Mouse (Mus musculus) adrenal gland, postnatal 36 days (tissue): Measurements from ENCODE around the gene Hoxc8. TPM values are rescaled to one million over a fixed set of nuclear protein-coding genes. Genes with fewer than 3 reads are reported as not detected.
A peak's percentile ranks its signal among the peaks of the same experiment; 100 is the strongest.

Source experiments
- DNase-seq, 2 experiments: peaks; one replicate each; pipeline ENCODE4 v3.0.0; 2021; ENCODE audit warnings: mixed read lengths in 1 of 2
- total RNA-seq, 2 experiments: library from RNA; stranded (reverse); gene quantifications; 2 replicates each; pipeline ENCODE4 v1.2.3; 2021

The Hoxc8 gene
- total RNA-seq, 2 experiments from 2014 or later, result 25.4 to 29.5 TPM

DNA sequence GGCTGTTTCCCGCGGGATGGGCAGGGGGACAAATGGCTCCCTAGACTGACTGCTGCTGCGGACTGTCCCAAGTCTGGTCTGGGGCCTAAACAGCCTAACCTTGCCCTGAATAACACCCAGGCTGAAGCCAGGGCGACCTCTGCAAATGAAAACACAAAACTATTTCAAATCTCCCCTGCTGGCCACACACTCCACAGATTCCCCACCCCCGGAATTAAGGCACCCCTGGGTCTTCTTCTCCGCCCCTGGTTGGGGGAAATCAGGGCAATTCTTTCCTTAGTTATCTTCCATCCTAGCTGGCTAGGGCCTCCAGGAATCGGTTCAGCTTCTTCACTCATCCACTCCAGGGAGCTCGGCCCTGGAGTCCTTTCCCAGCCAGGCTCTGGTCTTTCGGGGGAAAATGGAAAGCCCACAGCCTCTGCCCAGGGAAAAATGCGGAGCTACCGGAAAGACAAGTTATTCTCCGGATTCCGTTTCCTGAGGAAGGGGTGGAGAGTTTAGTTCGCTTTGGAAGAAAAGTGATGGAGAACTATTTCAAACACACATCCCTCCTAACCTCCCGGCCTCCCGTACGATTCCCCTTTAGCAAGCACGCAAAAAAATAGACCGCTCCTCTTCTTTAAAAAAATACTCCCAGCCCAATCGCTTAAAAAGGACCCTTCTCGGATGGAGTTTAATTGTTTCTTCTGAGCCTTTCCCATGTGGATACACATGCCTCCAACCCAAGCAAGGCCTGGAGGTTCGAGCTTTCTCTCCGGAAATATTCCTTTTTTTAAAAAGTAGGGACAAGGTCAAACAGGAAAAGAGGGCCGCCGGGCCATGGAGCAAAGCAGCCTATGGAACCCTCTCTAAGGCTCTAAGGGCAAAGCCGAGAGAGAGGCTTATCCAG, 25.2 kb upstream of the Hoxc8 start:
- DNase-seq, result no peak

DNA sequence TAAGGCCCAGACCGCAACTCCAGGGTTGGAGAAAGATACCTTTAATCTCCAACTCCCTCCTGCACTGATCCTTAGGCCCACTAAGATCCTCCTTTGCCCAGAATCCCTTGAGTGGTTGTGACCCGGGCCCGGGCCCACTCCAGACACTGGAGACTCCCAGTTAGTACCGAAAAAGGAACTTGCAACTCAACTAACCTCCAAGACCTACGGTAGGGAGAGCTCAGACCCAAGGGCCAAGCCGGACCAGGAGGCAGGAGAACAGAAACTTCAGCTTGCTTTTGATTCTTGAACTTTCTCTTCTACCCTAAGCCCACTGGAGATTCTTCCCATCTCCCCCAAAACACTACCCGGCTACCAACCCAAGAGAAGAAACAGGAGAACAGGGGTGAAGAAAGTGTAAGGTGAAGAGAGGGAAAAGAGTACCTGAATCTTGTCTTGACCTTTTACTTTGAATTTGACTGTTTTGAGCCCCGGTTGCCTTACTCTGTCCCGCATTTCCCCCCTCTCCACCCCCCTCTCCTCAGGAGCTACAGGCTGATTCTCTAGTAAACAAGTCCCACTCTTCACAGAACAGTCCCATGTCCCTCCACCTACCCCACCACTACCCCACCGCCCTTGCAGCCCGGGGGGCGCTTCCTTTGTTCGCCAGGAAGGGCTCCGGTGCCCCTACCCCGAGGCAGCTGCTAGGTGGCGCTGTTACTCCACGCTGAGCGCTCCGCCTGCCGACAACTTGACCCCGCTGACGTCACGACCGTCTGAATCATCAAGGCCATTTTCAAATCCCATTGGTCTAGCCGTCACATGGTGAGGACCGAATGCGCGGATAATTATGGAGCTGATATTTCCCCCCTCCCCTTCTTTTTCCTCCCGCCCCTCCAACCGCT, 24.3 kb upstream of the Hoxc8 start:
- DNase-seq, result peak; percentile 89 to 91

DNA sequence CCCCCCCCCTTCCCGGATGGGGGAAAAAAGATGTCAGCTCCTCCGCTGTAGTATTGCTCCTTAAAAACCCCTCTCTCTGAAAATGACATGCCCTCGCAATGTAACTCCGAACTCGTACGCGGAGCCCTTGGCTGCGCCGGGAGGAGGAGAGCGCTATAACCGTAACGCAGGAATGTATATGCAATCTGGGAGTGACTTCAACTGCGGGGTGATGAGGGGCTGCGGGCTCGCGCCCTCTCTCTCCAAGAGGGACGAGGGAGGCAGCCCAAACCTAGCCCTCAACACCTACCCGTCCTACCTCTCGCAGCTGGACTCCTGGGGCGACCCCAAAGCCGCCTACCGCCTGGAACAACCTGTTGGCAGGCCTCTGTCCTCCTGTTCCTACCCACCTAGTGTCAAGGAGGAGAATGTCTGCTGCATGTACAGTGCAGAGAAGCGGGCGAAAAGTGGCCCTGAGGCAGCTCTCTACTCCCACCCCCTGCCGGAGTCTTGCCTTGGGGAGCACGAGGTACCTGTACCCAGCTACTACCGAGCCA, 23.6 kb upstream of the Hoxc8 start, which contains the start of gene Hoxc10:
Gene Hoxc10, plus strand, starts transcription at position 21 of the 536 bp plus-strand sequence.
- no peak for DNase-seq

DNA sequence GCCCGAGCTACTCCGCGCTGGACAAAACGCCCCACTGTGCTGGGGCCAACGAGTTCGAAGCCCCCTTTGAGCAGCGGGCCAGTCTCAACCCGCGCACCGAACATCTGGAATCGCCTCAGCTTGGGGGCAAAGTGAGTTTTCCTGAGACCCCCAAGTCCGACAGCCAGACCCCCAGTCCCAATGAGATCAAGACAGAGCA, 23.2 kb upstream of the Hoxc8 start, which contains the start of gene Hoxc5:
Gene Hoxc5, plus strand, starts transcription at position 132 of the 199 bp plus-strand sequence.
- no peak for DNase-seq

DNA sequence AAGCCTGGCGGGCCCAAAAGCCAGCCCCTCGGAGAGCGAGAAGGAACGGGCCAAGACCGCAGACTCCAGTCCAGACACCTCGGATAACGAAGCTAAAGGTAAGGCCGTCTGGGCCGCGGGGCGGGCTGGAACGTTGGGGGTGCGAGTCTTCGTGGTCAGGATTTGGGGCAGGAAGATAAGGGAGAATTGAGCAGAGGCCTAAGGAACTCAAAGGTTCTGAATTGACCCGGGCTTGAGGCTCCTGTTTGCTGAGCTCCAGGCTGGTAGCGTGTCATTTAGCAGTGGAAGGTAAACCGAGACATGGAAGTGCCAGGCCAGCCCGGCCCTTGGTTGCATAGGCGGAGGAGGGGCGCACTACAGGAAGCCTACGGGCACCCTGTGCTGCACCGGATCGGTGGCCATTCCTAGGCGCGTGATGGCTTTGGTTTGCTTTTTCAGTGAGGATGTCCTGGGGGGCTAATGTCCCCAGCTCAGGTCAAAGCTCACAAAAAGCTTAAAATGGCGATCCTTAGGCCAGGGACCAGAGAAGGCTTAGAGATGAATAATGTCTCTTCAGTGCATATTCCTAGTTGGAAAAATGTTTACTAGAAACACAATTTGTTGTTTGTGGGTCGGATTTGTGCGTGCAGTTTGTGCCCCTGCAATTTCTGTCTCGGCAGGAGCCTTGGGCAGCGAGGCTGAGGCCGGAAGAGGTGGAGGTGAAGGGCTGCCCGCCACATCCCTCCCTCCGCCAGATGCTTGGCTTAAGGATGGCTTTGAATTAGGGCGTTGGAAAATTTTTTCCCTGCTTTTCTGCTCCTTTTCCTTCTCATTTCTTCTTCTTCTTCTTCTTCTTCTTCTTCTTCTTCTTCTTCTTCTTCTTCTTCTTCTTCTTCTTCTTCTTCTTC, 22.7 kb upstream of the Hoxc8 start:
- DNase-seq, result no peak

DNA sequence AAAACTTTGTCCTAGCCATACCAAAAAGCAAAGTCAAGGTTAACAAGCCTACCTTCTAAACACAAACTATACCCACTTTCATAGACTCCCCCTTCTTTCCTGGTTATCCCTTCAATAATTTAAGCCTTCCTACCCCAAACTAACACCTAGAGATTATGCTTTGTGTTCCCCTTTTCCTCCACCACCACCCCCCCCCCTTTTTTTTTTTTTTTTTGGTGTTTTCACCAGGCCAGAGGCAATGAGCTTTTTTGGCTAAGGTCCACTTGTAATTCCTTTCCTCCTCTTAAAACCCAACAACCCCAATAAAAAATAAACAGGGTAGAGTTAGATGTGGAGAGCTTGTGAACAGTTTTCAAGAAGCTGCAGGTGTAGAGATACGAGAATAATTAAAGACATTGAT, 21.1 kb upstream of the Hoxc8 start:
- no peak for DNase-seq

DNA sequence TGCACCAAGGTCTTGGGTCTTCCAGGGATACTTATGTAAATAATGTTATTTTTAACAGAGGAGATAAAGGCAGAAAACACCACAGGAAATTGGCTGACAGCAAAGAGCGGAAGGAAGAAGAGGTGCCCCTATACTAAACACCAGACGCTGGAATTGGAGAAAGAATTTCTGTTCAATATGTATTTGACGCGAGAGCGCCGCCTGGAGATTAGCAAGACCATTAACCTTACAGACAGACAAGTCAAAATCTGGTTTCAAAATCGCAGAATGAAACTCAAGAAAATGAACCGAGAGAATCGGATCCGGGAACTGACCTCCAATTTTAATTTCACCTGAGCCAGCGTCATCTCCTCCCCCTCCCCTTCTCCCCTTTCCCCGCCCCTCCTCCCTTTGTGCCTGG, 19.7 kb upstream of the Hoxc8 start:
- no peak for DNase-seq

DNA sequence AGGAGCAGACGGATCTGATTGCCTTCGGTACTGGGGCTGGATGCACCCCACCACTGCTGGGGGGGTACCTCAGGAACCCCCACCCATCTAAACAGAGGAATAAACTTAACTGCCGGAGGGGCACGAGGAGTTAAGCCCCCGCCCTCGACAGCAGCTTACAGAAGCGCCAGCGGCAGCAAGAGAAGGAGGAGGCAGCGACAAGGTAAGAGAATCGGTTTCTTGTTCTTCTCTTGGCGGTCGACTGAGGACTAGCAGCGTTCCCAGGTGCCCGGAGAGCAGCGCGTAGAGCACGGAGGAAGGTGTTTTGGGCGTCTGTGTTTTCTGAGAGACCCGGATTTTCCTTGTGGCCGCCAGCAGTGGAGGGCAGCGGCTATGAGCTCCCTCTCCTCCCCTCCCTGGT, 18.2 kb upstream of the Hoxc8 start:
- DNase-seq, result no peak

DNA sequence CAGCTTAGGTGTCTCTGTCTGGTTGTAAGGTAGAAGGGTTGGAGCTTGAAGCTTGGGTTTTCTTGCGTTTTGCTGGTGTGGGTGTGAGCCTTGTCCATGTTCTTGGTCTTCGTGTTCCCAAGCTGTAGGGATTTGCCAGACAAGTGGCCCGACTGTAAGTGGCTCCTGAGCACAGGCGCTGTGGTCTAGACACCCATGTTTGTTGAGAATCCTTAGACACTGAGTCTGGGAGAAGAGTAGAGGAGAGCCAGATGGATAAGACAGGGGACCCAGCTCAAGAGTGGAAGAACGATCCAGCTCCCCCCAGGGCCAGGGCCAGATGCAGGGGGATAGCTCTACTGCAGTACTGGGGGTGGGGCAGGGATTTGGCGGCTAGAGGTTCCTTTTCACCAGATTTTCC, 17.7 kb upstream of the Hoxc8 start:
- DNase-seq, result no peak

DNA sequence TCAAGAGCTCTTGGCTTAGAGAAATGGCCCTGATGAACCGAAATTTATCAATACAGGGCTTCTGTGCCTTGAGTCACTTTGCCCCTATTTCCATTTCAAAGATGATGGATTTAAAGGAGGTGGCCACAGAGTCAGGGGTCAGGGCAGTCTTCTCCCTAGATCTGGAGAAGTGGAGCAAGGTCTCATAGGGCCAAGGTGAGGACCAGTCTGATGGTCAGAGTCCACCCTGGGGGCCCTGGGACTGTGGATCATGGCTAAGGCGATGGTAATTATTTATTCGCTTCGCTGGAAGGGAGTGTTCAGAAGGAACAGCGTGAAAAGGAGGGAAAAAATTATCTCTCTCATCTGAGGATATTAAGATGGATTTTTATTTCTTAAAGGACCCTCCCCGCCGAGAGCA, 15.4 kb upstream of the Hoxc8 start:
- no peak for DNase-seq

DNA sequence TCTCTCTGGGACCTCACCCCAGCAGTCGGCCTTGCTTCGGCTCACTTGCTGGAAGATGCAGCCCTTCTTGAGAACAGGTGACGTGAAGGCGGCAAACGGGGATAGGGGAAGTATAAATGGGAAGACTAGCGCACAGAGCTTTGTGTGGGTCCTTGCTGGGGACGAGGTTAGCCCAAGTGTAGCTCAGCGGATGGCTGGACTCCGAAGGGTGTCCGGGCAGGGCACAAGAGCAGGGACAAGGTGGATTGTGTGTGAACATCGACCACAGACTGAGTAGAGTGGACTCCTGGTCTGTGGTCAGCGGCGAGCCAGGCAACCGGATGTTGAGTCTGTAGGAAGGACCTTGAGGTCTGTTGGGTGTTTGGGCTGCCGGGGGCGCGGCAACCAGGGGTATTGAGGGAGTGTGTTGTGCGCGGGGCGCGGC, 14.7 kb upstream of the Hoxc8 start:
- no peak for DNase-seq

DNA sequence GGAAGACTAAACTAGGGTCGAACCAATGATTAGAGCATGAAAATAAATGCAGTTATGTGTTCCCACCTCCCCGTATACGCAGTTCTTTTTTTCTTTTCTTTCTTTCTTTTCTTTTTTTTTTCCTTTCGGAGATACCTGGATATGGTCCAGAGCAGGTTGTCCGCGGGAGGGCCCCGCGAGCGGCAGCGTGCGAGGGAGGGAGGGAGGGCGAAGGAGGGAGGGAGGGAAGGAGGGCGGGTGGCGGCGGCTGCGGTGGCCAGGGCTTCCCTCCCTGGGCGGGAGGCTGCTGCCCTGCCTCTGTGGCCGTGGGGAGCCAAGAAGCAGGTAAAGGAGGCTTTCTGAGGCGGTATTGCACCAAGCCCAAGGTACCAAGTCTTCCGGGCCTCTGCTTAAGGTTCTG, 14.2 kb upstream of the Hoxc8 start, which contains the start of gene Hoxc9:
Gene Hoxc9, plus strand, starts transcription at position 269 of the 400 bp plus-strand sequence.
- no peak for DNase-seq

DNA sequence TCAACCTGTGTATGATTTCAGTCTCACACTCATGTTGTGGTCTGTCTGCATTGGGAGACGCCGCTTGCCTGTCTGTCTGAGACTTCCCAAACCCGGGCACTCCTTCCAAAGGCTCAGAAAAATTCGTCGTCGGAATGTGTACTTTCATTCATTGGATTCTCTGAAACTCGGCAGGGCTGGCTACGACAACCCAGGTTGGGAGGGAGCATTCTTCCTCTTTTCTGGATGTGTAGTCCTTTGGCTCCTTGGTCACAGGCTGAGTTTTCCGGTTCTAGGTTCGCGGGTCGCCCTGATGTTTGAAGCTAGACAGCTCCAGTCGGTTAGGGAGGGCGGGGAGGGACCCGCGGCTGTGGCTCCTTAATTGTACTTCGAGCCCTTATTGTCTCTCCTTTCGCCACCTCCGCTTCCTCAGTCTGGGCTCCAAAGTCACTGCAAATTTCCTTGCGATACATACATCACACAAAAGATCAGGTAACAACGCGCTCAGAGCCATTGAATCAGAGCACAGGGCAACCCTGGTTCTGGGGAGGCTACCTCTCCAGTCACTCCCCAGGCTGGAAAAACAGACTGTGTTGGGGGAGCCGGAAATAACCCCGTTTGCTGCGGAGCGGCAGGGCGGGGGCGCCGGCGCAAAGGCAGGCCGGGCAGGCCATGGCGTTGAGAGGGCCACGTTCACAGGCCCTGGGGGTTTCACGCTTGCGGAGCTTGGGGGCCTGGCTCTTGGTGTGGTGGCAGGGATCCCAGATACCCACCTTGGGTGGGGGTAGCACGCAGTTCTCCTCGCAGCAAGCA, 13.6 kb upstream of the Hoxc8 start:
- no peak for DNase-seq

DNA sequence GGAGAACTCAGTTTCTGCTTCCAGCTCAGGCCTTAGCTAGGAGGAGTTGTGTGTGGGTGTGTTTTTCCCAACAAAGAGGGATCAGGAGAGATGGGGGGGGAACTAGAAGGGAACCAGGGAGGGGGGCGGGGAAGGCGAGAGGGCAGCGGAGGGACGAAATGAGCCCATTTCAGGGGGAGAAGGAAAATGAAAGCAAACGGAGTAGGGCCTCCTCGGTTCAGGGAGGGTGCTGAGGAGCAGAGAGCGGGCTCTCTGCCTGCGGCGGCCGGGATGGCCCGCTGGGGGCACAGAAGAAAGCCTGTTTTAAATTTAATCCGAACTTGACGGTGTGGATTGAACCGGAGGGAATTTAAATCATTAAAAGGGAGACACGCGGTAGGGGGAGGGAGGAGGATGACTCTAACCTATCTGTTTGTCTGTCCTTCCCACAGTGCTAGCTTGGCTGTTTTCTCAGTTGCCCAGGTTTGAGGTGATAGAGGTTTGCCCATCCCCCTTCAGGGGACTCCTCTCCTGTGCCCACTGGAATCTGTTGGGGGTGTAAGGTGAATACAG, 12.9 kb upstream of the Hoxc8 start:
- DNase-seq, result no peak

DNA sequence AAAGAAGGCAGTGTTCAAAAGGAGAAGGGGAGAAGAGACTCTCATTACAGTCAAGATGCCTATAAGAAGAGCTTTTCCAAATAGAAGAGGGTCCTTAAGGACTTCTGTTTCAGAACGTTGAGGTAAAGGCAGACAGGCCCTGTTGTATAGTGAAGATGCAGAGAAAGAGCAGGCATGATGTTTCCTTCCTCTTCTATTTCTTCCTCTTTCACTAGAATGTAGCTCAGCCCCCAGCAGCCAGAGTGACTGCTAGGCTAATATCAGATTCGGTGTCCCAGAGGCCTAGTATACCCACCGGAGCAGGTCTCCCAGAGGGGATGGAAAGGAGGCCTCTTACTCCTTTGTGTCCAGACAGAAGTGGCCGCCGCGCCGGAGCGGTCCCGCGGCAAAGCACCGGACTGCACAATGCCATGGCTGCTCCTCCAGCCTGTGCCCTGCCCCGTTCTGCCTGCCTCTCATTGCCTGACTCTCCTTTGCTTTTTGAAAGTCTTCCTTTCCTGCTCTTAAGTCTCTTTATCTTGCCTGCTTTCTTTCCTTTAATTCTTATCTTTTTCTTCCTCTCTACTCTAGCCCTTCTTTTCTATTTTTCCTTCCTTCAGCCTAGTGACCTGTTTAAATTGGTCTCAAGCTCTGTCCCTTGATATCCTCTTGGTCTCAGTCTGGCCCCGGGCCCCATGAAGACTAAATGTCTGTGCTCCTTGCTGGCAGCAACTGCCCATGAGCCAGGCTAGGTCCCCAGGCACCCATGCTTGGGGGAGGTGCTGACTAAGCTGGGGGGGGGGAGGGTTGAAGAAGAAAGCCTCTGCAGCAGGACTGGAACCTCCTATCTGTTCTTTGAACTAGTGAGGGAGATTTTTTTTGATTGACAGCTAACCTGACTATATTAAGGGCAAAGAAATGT, 11.5 kb upstream of the Hoxc8 start:
- no peak for DNase-seq

DNA sequence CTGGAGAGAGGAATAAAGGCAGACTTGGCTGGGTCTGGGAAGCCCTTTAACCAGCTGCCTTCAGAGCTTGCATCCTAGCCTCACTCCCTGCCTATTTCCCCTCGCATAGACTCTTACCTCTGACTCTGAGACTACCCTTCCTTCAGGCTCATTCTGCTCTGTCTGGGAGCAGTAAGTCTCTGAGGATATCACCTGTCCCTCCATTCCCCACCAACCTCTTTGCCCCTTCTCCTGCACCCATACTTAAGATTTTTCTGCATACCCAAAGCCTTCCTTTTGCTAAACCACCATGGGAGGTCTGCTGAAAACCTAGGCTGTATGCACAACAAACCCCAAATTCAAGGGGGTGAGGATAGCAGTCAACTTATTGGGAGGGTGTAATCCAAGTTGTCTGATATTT, 10.5 kb upstream of the Hoxc8 start:
- no peak for DNase-seq

DNA sequence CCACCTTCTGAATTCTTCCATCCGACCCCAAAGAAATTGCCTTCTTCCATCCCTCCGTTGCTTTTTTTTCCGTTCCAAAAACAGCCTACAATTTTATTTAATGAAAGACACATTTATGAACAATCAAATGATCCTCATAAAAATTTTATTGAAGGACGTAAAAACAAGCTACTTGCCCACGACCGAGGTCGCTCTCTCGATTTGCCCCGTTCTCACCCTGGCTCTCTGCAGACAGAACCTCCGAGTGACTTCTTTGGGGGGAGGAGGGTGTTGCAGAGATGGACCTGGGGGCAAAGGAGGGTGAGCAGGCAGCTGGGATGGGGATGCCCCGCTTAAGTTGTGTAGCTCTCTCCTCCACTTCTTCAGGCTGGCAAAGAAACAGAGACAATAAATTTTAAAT, 10.1 kb upstream of the Hoxc8 start:
- DNase-seq, result no peak

DNA sequence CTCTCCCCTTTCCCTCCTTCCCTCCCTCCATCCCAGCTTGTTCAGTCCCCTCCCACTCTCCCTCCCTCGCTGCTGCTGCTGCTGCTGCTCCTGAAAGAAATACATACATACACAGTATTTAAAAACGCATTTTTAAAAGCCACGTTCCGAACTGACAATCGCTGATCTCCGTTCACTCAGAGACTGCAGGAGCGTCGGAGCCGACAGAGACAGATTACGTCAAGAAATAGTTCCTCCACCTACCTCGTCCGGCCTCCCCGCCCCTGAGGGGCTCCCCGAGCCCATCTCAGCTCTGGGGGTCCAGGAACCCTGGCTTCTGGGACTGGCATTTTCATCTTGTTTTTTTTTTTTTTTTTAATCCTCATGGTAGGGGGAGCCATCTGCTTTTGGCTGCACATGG, 9.5 kb upstream of the Hoxc8 start:
- no peak for DNase-seq

DNA sequence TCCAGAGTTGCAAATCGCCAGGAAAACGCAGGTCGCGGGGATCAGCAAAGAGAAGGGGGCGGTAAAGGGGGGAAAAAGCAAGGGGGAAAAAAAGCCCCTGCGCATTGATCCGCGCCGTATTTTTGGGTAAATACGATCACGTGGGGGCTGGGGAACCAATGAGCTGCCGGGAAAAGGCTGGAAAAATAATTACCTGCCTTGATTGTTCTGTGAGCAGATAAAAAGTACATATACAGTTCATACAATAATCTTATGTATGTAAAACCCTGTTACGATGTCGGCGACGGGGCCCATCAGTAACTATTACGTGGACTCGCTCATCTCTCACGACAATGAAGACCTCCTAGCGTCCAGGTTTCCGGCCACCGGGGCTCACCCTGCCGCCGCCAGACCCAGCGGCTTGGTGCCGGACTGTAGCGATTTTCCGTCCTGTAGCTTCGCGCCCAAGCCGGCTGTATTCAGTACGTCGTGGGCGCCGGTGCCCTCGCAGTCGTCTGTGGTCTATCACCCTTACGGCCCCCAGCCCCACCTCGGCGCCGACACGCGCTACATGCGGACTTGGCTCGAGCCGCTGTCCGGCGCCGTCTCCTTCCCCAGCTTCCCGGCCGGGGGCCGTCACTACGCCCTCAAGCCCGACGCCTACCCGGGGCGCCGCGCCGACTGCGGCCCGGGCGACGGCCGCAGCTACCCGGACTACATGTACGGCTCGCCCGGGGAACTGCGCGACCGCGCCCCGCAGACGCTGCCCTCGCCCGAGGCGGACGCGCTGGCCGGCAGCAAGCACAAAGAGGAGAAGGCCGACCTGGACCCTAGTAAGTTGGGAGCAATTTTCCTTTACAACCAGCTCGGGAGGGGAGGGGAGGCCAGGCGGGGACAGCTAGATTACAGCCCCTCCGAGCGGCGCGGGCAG, 8.8 kb upstream of the Hoxc8 start:
- peak; percentile 28 to 54 for DNase-seq
